Mouse (Mus musculus) intestine, postnatal 0 days (tissue): ENCODE results near the gene Iqsec1. TPM values are rescaled to one million over a fixed set of nuclear protein-coding genes. Genes with fewer than 3 reads are reported as not detected.
A peak's percentile ranks its signal among the peaks of the same experiment; 100 is the strongest.

Source experiments
- ATAC-seq: fragments of 200-750 bp; cut with Nextera tagmentation; 2 replicates; pipeline ENCODE4 v1.8.0; 2017; ENCODE audit warnings: mild to moderate bottlenecking, moderate TSS enrichment, moderate library complexity
- H3K27ac ChIP-seq: fragments of 300-500 bp; sonication (generic); 2 replicates; pipeline ENCODE4 v1.5.1; 2014; ENCODE audit warnings: mild to moderate bottlenecking, low read depth, low read length, moderate library complexity
- H3K27me3 ChIP-seq: fragments of 300-500 bp; sonication (generic); replicated peaks from 2 replicates; pipeline ENCODE4 v1.6.1; 2014; ENCODE audit warnings: low read length, mixed read lengths; ENCODE audit not compliant: control insufficient read depth, insufficient read depth
- H3K36me3 ChIP-seq: fragments of 300-500 bp; sonication (generic); 2 replicates; pipeline ENCODE4 v1.6.1; 2014; ENCODE audit warnings: mild to moderate bottlenecking, moderate library complexity; ENCODE audit not compliant: control insufficient read depth, insufficient read depth
- H3K4me1 ChIP-seq: fragments of 300-500 bp; sonication (generic); replicated peaks from 2 replicates; pipeline ENCODE4 v1.6.1; 2014; ENCODE audit warnings: antibody characterized with exemption, low read length, mixed read lengths; ENCODE audit not compliant: control insufficient read depth, insufficient read depth
- H3K4me2 ChIP-seq: fragments of 300-500 bp; sonication (generic); replicated peaks from 2 replicates; pipeline ENCODE4 v1.6.1; 2014; ENCODE audit warnings: low read depth, mild to moderate bottlenecking, moderate library complexity
- H3K4me3 ChIP-seq: fragments of 300-500 bp; sonication (generic); 2 replicates; pipeline ENCODE4 v1.5.1; 2014; ENCODE audit warnings: low read depth, low read length
- H3K9ac ChIP-seq: fragments of 300-500 bp; sonication (generic); 2 replicates; pipeline ENCODE4 v1.6.1; 2014; ENCODE audit warnings: mild to moderate bottlenecking, low read depth, low read length
- H3K9me3 ChIP-seq: fragments of 300-500 bp; sonication (generic); 2 replicates; pipeline ENCODE4 v1.6.1; 2016; ENCODE audit warnings: mixed run types; ENCODE audit not compliant: control insufficient read depth
- CTCF ChIP-seq: sonication (generic); IDR thresholded peaks from 2 replicates; pipeline ENCODE4 v1.5.1; 2016; ENCODE audit warnings: low read depth, mild to moderate bottlenecking, control low read depth, antibody characterized with exemption, moderate library complexity
- WGBS: fragments of 180-500 bp; shearing (Covaris S2); extraction: QIAGEN DNeasy Blood & Tissue Kit; methylation state at CpG from one replicate; pipeline ENCODE4 v1.1.7; 2014; 5-methylcytosine and 5-hydroxymethylcytosine counted together
- polyA plus RNA-seq: library from polyadenylated mRNA; unstranded; fragments of >200 nt; fragmentation: Nextera tagmentation; extraction: Ambion mirVana; gene quantifications from 2 replicates; pipeline ENCODE4 v1.2.1, GENCODE M21; 2015

Gene Iqsec1
- polyA plus RNA-seq, 1 experiment from 2014 or later: 7.0 TPM

- Histone ChIP-seq H3K36me3 (no peaks in the 10 kb centered on the region), H3K27ac (no peak overlapping the region), H3K4me2 (no peak overlapping the region), H3K4me1 (0 out of 2 replicates have a peak, but pooled peaks cover 6% of the 10 kb centered on the region), H3K9ac (no peak overlapping the region), H3K27me3 (no peaks in the 10 kb centered on the region), H3K4me3 (no peak overlapping the region), H3K9me3 (no peaks in the 10 kb centered on the region)
- WGBS: 32% methylated on average over 1 of the region's 1 CpGs
- peak; percentile 46; the same call in 1 of the 2 replicates for ATAC-seq
- no peak for TF ChIP-seq CTCF
Observed at GRCm38 (mm10) chr6:90742453-90742852, 246.0 kb downstream of the Iqsec1 start.

- 0 out of 2 replicates have a peak, but pooled peaks cover 6% of the 10 kb centered on the region for H3K4me1 ChIP-seq
- no peak overlapping the region for H3K4me2 ChIP-seq
- 94% methylated on average over 5 of the region's 5 CpGs for WGBS
- no peak for ATAC-seq
- H3K27ac ChIP-seq: no peak overlapping the region
- H3K36me3 ChIP-seq: no peaks in the 10 kb centered on the region
- no peak for TF ChIP-seq CTCF
- H3K9me3 ChIP-seq: no peaks in the 10 kb centered on the region
- no peak overlapping the region for H3K4me3 ChIP-seq
- no peak overlapping the region for H3K9ac ChIP-seq
- H3K27me3 ChIP-seq: no peaks in the 10 kb centered on the region
Observed at GRCm38 (mm10) chr6:90741717-90742116, 246.8 kb downstream of the Iqsec1 start.

GRCm38 (mm10) chr6:90741056-90741420 is 247.4 kb downstream of the Iqsec1 start:
- no peak for ATAC-seq
- Histone ChIP-seq H3K36me3 (no peaks in the 10 kb centered on the region), H3K9me3 (no peaks in the 10 kb centered on the region), H3K27ac (no peak overlapping the region), H3K4me1 (0 out of 2 replicates have a peak, but pooled peaks cover 4% of the 10 kb centered on the region), H3K4me3 (no peak overlapping the region), H3K27me3 (no peaks in the 10 kb centered on the region), H3K4me2 (no peak overlapping the region), H3K9ac (no peak overlapping the region)
- TF ChIP-seq CTCF: no peak
- 79% methylated on average over 4 of the region's 4 CpGs for WGBS

- ATAC-seq: no peak
- no peak overlapping the region for H3K27ac ChIP-seq
- H3K9me3 ChIP-seq: no peaks in the 10 kb centered on the region
- no peak overlapping the region for H3K4me3 ChIP-seq
- H3K4me1 ChIP-seq: no peaks in the 10 kb centered on the region
- no peaks in the 10 kb centered on the region for H3K36me3 ChIP-seq
- no peaks in the 10 kb centered on the region for H3K27me3 ChIP-seq
- no peak for TF ChIP-seq CTCF
- H3K4me2 ChIP-seq: no peak overlapping the region
- no peak overlapping the region for H3K9ac ChIP-seq
- WGBS: 79% methylated on average over 4 of the region's 4 CpGs
Observed at GRCm38 (mm10) chr6:90740348-90741055, 248.0 kb downstream of the Iqsec1 start.

GRCm38 (mm10) chr6:90737376-90737775 is 251.1 kb downstream of the Iqsec1 start:
- TF ChIP-seq CTCF: peak; percentile 100
- ATAC-seq: peak; percentile 63
- peak overlapping the region; percentile 71; the same call in 1 of the 2 replicates for H3K9ac ChIP-seq
- H3K9me3 ChIP-seq: no peaks in the 10 kb centered on the region
- no peaks in the 10 kb centered on the region for H3K4me1 ChIP-seq
- H3K4me3 ChIP-seq: peak overlapping the region; percentile 90
- H3K27ac ChIP-seq: no peak overlapping the region
- WGBS: 1% methylated on average over 12 of the region's 12 CpGs
- H3K4me2 ChIP-seq: peak overlapping the region; percentile 95
- no peaks in the 10 kb centered on the region for H3K27me3 ChIP-seq
- no peaks in the 10 kb centered on the region for H3K36me3 ChIP-seq

- H3K9me3 ChIP-seq: no peaks in the 10 kb centered on the region
- no peak overlapping the region for H3K27ac ChIP-seq
- H3K4me1 ChIP-seq: no peaks in the 10 kb centered on the region
- ATAC-seq: peak; percentile 65
- WGBS: under 1% methylated on average over 44 of the region's 52 CpGs
- H3K4me3 ChIP-seq: peak overlapping the region; percentile 90
- H3K27me3 ChIP-seq: no peaks in the 10 kb centered on the region
- H3K9ac ChIP-seq: peak overlapping the region; percentile 71
- H3K4me2 ChIP-seq: peak overlapping the region; percentile 95
- no peak for TF ChIP-seq CTCF
- H3K36me3 ChIP-seq: no peaks in the 10 kb centered on the region
Observed at GRCm38 (mm10) chr6:90736691-90737245, 251.7 kb downstream of the Iqsec1 start.
